Mouse (Mus musculus): ENCODE data around the gene Dll1. TPM values are rescaled to one million over a fixed set of nuclear protein-coding genes. Genes with fewer than 3 reads are reported as not detected.
A peak's percentile ranks its signal among the peaks of the same experiment; 100 is the strongest.

Dll1 gene
- polyA plus RNA-seq (2015; fragmentation: Nextera tagmentation; extraction: Ambion mirVana) = 16.3 and 17.7 TPM in 2 replicates

GRCm38 (mm10) chr17:15376494-15377181 is at the start of gene Dll1:
Dll1 (minus strand) TSS chr17:15376872.
- Histone ChIP-seq H3K4me3 (ENCODE audit: low read length) (peak within 1 kb of the TSS; percentile 85), H3K36me3 (ENCODE audit: control insufficient read depth, insufficient read depth, low read length) (no peaks in the 10 kb centered on the region; the same call in 1 of the 2 replicates), H3K9ac (ENCODE audit: low read depth, low read length) (peak within 1 kb of the TSS; percentile 88), H3K4me1 (ENCODE audit: control insufficient read depth, insufficient read depth, low read depth, low read length) (peaks cover 57% of the 10 kb centered on the region), H3K27ac (ENCODE audit: low read depth, low read length) (peak within 1 kb of the TSS; percentile 94), H3K27me3 (replicated peaks; ENCODE audit: control insufficient read depth, insufficient read depth, low read length) (no peaks in the 10 kb centered on the region), H3K4me2 (ENCODE audit: low read length) (peak within 1 kb of the TSS; percentile 87), H3K9me3 (ENCODE audit: control insufficient read depth, low read length) (no peaks in the 10 kb centered on the region)
- ATAC-seq = peak; percentile 47
- under 1% methylated on average over 36 of the region's 36 CpGs for WGBS

- Histone ChIP-seq H3K27ac (ENCODE audit: low read depth, low read length) (no peak overlapping the region), H3K4me1 (ENCODE audit: control insufficient read depth, insufficient read depth, low read depth, low read length) (no peaks in the 10 kb centered on the region), H3K4me3 (ENCODE audit: low read length) (no peak overlapping the region), H3K36me3 (ENCODE audit: control insufficient read depth, insufficient read depth, low read length) (peaks cover 41% of the 10 kb centered on the region), H3K9me3 (ENCODE audit: control insufficient read depth, low read length) (no peaks in the 10 kb centered on the region), H3K9ac (ENCODE audit: low read depth, low read length) (no peak overlapping the region), H3K4me2 (ENCODE audit: low read length) (no peak overlapping the region), H3K27me3 (replicated peaks; ENCODE audit: control insufficient read depth, insufficient read depth, low read length) (no peaks in the 10 kb centered on the region)
- WGBS = 87% methylated on average over 3 of the region's 3 CpGs
- ATAC-seq = no peak
Observed at GRCm38 (mm10) chr17:15425931-15426330, 49.3 kb upstream of the Dll1 start.

- WGBS = 67% methylated on average over 8 of the region's 8 CpGs
Observed at GRCm38 (mm10) chr17:15423080-15423765, 46.6 kb upstream of the Dll1 start.

GRCm38 (mm10) chr17:15422666-15423065 is 46.0 kb upstream of the Dll1 start:
- H3K9me3 ChIP-seq (ENCODE audit: control insufficient read depth, low read length) = no peaks in the 10 kb centered on the region
- H3K36me3 ChIP-seq (ENCODE audit: control insufficient read depth, insufficient read depth, low read length) = peaks cover 55% of the 10 kb centered on the region
- no peaks in the 10 kb centered on the region for H3K27me3 ChIP-seq (replicated peaks; ENCODE audit: control insufficient read depth, insufficient read depth, low read length)
- H3K4me3 ChIP-seq (ENCODE audit: low read length) = no peak overlapping the region
- H3K9ac ChIP-seq (ENCODE audit: low read depth, low read length) = no peak overlapping the region
- WGBS = 95% methylated on average over 9 of the region's 9 CpGs
- ATAC-seq = no peak
- no peak overlapping the region for H3K27ac ChIP-seq (ENCODE audit: low read depth, low read length)
- H3K4me1 ChIP-seq (ENCODE audit: control insufficient read depth, insufficient read depth, low read depth, low read length) = no peaks in the 10 kb centered on the region
- no peak overlapping the region for H3K4me2 ChIP-seq (ENCODE audit: low read length)

More at GRCm38 (mm10) chr17:15423080-15423765, 46.6 kb upstream of the Dll1 start:
- H3K27me3 ChIP-seq (replicated peaks; ENCODE audit: control insufficient read depth, insufficient read depth, low read length) = no peaks in the 10 kb centered on the region
- no peak overlapping the region for H3K27ac ChIP-seq (ENCODE audit: low read depth, low read length)
- H3K36me3 ChIP-seq (ENCODE audit: control insufficient read depth, insufficient read depth, low read length) = peaks cover 51% of the 10 kb centered on the region
- H3K9me3 ChIP-seq (ENCODE audit: control insufficient read depth, low read length) = no peaks in the 10 kb centered on the region
- no peak overlapping the region for H3K4me2 ChIP-seq (ENCODE audit: low read length)
- H3K9ac ChIP-seq (ENCODE audit: low read depth, low read length) = no peak overlapping the region
- ATAC-seq = no peak
- no peak overlapping the region for H3K4me3 ChIP-seq (ENCODE audit: low read length)
- H3K4me1 ChIP-seq (ENCODE audit: control insufficient read depth, insufficient read depth, low read depth, low read length) = no peaks in the 10 kb centered on the region

GRCm38 (mm10) chr17:15421446-15421845 is 44.8 kb upstream of the Dll1 start:
- no peak overlapping the region for H3K4me2 ChIP-seq (ENCODE audit: low read length)
- H3K27ac ChIP-seq (ENCODE audit: low read depth, low read length) = no peak overlapping the region
- H3K27me3 ChIP-seq (replicated peaks; ENCODE audit: control insufficient read depth, insufficient read depth, low read length) = no peaks in the 10 kb centered on the region
- H3K9me3 ChIP-seq (ENCODE audit: control insufficient read depth, low read length) = no peaks in the 10 kb centered on the region
- WGBS = 95% methylated on average over 6 of the region's 6 CpGs
- H3K4me3 ChIP-seq (ENCODE audit: low read length) = no peak overlapping the region
- H3K36me3 ChIP-seq (ENCODE audit: control insufficient read depth, insufficient read depth, low read length) = peaks cover 55% of the 10 kb centered on the region
- no peak overlapping the region for H3K9ac ChIP-seq (ENCODE audit: low read depth, low read length)
- H3K4me1 ChIP-seq (ENCODE audit: control insufficient read depth, insufficient read depth, low read depth, low read length) = no peaks in the 10 kb centered on the region
- no peak for ATAC-seq

- Histone ChIP-seq H3K9ac (ENCODE audit: low read depth, low read length) (no peak overlapping the region), H3K4me2 (ENCODE audit: low read length) (no peak overlapping the region), H3K27me3 (replicated peaks; ENCODE audit: control insufficient read depth, insufficient read depth, low read length) (no peaks in the 10 kb centered on the region), H3K27ac (ENCODE audit: low read depth, low read length) (no peak overlapping the region), H3K4me1 (ENCODE audit: control insufficient read depth, insufficient read depth, low read depth, low read length) (no peaks in the 10 kb centered on the region), H3K9me3 (ENCODE audit: control insufficient read depth, low read length) (no peaks in the 10 kb centered on the region), H3K4me3 (ENCODE audit: low read length) (no peak overlapping the region), H3K36me3 (ENCODE audit: control insufficient read depth, insufficient read depth, low read length) (peaks cover 52% of the 10 kb centered on the region)
- WGBS = 84% methylated on average over 8 of the region's 8 CpGs
- no peak for ATAC-seq
Observed at GRCm38 (mm10) chr17:15420021-15420603, 43.4 kb upstream of the Dll1 start.

GRCm38 (mm10) chr17:15419534-15419933 is 42.9 kb upstream of the Dll1 start:
- Histone ChIP-seq H3K4me1 (ENCODE audit: control insufficient read depth, insufficient read depth, low read depth, low read length) (no peaks in the 10 kb centered on the region), H3K9ac (ENCODE audit: low read depth, low read length) (no peak overlapping the region), H3K27ac (ENCODE audit: low read depth, low read length) (no peak overlapping the region), H3K36me3 (ENCODE audit: control insufficient read depth, insufficient read depth, low read length) (peaks cover 53% of the 10 kb centered on the region), H3K4me2 (ENCODE audit: low read length) (no peak overlapping the region), H3K9me3 (ENCODE audit: control insufficient read depth, low read length) (no peaks in the 10 kb centered on the region), H3K4me3 (ENCODE audit: low read length) (no peak overlapping the region), H3K27me3 (replicated peaks; ENCODE audit: control insufficient read depth, insufficient read depth, low read length) (no peaks in the 10 kb centered on the region)
- ATAC-seq = no peak
- 88% methylated on average over 8 of the region's 8 CpGs for WGBS

- Histone ChIP-seq H3K9ac (ENCODE audit: low read depth, low read length) (no peak overlapping the region), H3K4me1 (ENCODE audit: control insufficient read depth, insufficient read depth, low read depth, low read length) (no peaks in the 10 kb centered on the region), H3K9me3 (ENCODE audit: control insufficient read depth, low read length) (no peaks in the 10 kb centered on the region), H3K27ac (ENCODE audit: low read depth, low read length) (no peak overlapping the region), H3K4me2 (ENCODE audit: low read length) (no peak overlapping the region), H3K4me3 (ENCODE audit: low read length) (no peak overlapping the region), H3K36me3 (ENCODE audit: control insufficient read depth, insufficient read depth, low read length) (peaks cover 43% of the 10 kb centered on the region), H3K27me3 (replicated peaks; ENCODE audit: control insufficient read depth, insufficient read depth, low read length) (no peaks in the 10 kb centered on the region)
- WGBS = 94% methylated on average over 12 of the region's 12 CpGs
- no peak for ATAC-seq
Observed at GRCm38 (mm10) chr17:15416596-15417215, 40.0 kb upstream of the Dll1 start.

- H3K36me3 ChIP-seq (ENCODE audit: control insufficient read depth, insufficient read depth, low read length) = peaks cover 47% of the 10 kb centered on the region
- no peak overlapping the region for H3K27ac ChIP-seq (ENCODE audit: low read depth, low read length)
- H3K27me3 ChIP-seq (replicated peaks; ENCODE audit: control insufficient read depth, insufficient read depth, low read length) = no peaks in the 10 kb centered on the region
- no peak overlapping the region for H3K4me2 ChIP-seq (ENCODE audit: low read length)
- no peaks in the 10 kb centered on the region for H3K4me1 ChIP-seq (ENCODE audit: control insufficient read depth, insufficient read depth, low read depth, low read length)
- no peak for ATAC-seq
- no peak overlapping the region for H3K4me3 ChIP-seq (ENCODE audit: low read length)
- no peaks in the 10 kb centered on the region for H3K9me3 ChIP-seq (ENCODE audit: control insufficient read depth, low read length)
- H3K9ac ChIP-seq (ENCODE audit: low read depth, low read length) = no peak overlapping the region
- 100% methylated on average over 1 of the region's 1 CpGs for WGBS
Observed at GRCm38 (mm10) chr17:15410861-15411260, 34.2 kb upstream of the Dll1 start.
